Mouse (Mus musculus) limb, embryonic 15.5 days (tissue): ENCODE results near the gene Pfn1. TPM values are rescaled to one million over a fixed set of nuclear protein-coding genes. Genes with fewer than 3 reads are reported as not detected.

Experiments
- ATAC-seq: fragments of 200-750 bp; cut with Nextera tagmentation; 2 replicates; pipeline ENCODE4 v1.8.0; 2017; ENCODE audit warnings: low read depth, moderate TSS enrichment; ENCODE audit not compliant: insufficient number of reproducible peaks, low FRiP score, low TSS enrichment
- H3K27ac ChIP-seq: fragments of 300-500 bp; sonication (generic); 2 replicates; pipeline ENCODE4 v1.5.1; 2015; ENCODE audit warnings: moderate library complexity, mild to moderate bottlenecking, inconsistent platforms
- H3K27me3 ChIP-seq: fragments of 300-500 bp; sonication (generic); 2 replicates; pipeline ENCODE4 v1.6.1; 2015; ENCODE audit warnings: inconsistent platforms
- H3K36me3 ChIP-seq: fragments of 300-500 bp; sonication (generic); 2 replicates; pipeline ENCODE4 v1.6.1; 2015; ENCODE audit warnings: inconsistent platforms
- H3K4me1 ChIP-seq: fragments of 300-500 bp; sonication (generic); 2 replicates; pipeline ENCODE4 v1.6.1; 2015; ENCODE audit warnings: inconsistent platforms
- H3K4me2 ChIP-seq: fragments of 300-500 bp; sonication (generic); 2 replicates; pipeline ENCODE4 v1.6.1; 2015; ENCODE audit warnings: mild to moderate bottlenecking, inconsistent platforms
- H3K4me3 ChIP-seq: fragments of 300-500 bp; sonication (generic); 2 replicates; pipeline ENCODE4 v1.5.1; 2015; ENCODE audit warnings: mild to moderate bottlenecking, inconsistent platforms
- H3K9ac ChIP-seq: fragments of 300-500 bp; sonication (generic); 2 replicates; pipeline ENCODE4 v1.6.1; 2015; ENCODE audit warnings: inconsistent platforms
- H3K9me3 ChIP-seq: fragments of 300-500 bp; sonication (generic); 2 replicates; pipeline ENCODE4 v1.6.1; 2016; ENCODE audit warnings: inconsistent platforms
- WGBS: fragments of 180-500 bp; shearing (Covaris S2); methylation state at CpG from one replicate; pipeline ENCODE4 v1.1.7; 2015; 5-methylcytosine and 5-hydroxymethylcytosine counted together
- polyA plus RNA-seq: library from polyadenylated mRNA; unstranded; fragments of >200 nt; fragmentation: Nextera tagmentation; extraction: Ambion mirVana; gene quantifications from 2 replicates; pipeline ENCODE4 v1.2.1, GENCODE M21; 2015

The Pfn1 gene
- polyA plus RNA-seq, 1 experiment from 2014 or later = 1,605 TPM

DNA sequence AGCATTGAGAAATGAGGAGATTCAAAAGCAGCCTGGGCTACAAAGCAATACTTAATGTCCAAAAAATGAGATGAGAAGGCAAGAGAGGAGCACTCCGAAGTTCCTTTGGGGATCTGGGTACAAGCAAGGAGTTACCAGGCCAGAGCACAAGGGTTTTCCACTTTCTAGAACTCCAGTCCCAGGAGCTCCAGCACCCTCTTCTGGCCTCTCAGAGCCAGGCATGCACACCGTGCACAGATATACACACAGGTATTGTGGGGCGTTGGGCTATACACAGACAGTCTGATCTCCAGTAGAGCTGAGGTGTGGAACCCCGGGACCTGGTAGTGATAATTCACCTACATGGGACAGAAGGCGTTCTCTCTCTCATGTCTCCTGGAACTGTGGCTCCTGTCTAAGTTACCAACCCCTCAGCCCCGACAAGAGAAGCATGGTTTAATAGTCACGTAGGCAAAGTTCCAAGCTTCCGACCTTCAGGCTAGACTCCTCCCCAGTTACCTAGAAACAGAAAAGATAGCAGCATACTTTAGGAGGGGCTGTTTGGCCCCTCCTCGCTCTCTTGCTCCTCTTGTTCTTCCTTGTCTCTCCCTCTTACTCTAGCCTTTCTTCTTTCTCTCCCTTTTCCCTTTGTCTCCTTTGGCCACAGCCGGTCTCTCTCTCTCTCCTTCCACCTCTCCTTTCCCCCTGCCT is 31.2 kb downstream of the Pfn1 start:
- Histone ChIP-seq H3K27ac (no peak overlapping the region), H3K4me3 (no peak overlapping the region), H3K9ac (no peak overlapping the region), H3K4me2 (no peak overlapping the region), H3K9me3 (no peaks in the 10 kb centered on the region), H3K36me3 (no peaks in the 10 kb centered on the region), H3K27me3 (no peaks in the 10 kb centered on the region), H3K4me1 (no peaks in the 10 kb centered on the region)
- 77% methylated on average over 10 of the region's 10 CpGs for WGBS
- no peak for ATAC-seq

GRCm38 (mm10) chr11:70621972-70622814 is 32.3 kb downstream of the Pfn1 start:
- Histone ChIP-seq H3K27me3 (no peaks in the 10 kb centered on the region), H3K4me2 (no peak overlapping the region), H3K27ac (0 out of 2 replicates have a peak overlapping the region, but pooled peaks have one; percentile 11), H3K4me3 (no peak overlapping the region), H3K4me1 (no peaks in the 10 kb centered on the region), H3K9ac (no peak overlapping the region), H3K9me3 (no peaks in the 10 kb centered on the region), H3K36me3 (no peaks in the 10 kb centered on the region)
- WGBS = 37% methylated on average over 7 of the region's 7 CpGs
- no peak for ATAC-seq

- H3K27me3 ChIP-seq = no peaks in the 10 kb centered on the region
- H3K4me1 ChIP-seq = peaks cover 15% of the 10 kb centered on the region
- H3K4me2 ChIP-seq = no peak within 1 kb of the TSS
- no peaks in the 10 kb centered on the region for H3K36me3 ChIP-seq
- no peaks in the 10 kb centered on the region for H3K9me3 ChIP-seq
- 43% methylated on average over 1 of the region's 1 CpGs for WGBS
- H3K27ac ChIP-seq = no peak within 1 kb of the TSS
- no peak within 1 kb of the TSS for H3K4me3 ChIP-seq
- no peak for ATAC-seq
- H3K9ac ChIP-seq = no peak within 1 kb of the TSS
These were observed 35.3 kb downstream of the Pfn1 start, which contains the start of gene Chrne for GRCm38 (mm10) chr11:70619101-70619500. TSS of gene Chrne (minus strand) at chr11:70619216.

DNA sequence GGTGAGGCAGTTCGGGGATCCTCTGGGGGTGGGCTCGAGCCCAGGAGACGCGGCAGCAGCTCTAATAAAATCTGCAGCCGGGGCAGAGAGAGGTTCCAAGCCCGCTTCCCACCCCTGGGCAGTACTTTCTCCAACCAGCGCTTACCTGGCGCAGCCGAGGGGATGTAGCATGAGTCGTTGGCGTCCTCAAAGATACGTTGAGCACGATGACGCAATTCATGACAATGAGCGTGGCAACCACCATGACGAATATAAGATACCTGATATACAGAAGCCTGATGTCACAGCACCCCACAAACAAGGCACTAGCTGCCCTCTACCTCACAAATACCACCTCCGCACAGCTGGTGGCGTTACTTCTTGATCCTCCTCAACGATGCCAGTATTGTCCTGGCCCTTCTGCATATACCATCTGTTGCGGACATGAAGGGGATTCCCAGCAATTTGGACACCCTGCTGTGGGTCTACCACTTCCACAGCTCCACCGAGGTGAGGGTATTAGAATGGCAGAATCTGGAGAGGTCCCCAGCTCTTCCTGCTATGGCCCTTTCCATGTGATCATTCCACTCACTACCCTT is 38.8 kb downstream of the Pfn1 start, which contains the start of gene 4930544D05Rik:
Gene 4930544D05Rik (plus strand): TSS at position 333 of the 578 bp plus-strand sequence.
- peaks cover 27% of the 10 kb centered on the region for H3K36me3 ChIP-seq
- peak within 1 kb of the TSS; percentile 91 for H3K4me2 ChIP-seq
- H3K4me3 ChIP-seq = peak within 1 kb of the TSS; percentile 41
- H3K27me3 ChIP-seq = no peaks in the 10 kb centered on the region
- no peak for ATAC-seq
- peak within 1 kb of the TSS; percentile 34 for H3K27ac ChIP-seq
- WGBS = 12% methylated on average over 21 of the region's 21 CpGs
- peaks cover 15% of the 10 kb centered on the region for H3K4me1 ChIP-seq
- H3K9me3 ChIP-seq = no peaks in the 10 kb centered on the region
- peak within 1 kb of the TSS; percentile 44; the same call in 1 of the 2 replicates for H3K9ac ChIP-seq

DNA sequence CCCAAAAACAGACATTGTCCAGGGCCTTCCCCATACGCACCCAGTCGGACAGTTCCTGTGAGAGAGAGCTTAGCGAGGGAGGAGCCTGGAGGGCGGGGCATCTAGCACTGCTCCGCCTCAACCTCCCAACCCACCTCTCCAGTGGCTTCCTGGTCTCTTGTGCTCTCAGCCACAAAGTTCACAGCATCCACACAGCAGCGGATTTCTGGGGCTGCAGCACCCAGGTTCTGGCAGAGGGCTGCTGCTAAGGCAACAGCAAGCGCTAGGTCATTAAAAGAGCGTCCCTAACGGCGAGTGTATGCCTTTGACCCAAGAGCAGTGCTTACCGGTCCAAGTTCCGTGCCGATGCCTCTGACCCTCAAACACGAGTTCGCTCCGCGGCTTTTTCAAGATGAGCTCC is 39.4 kb downstream of the Pfn1 start:
- H3K4me1 ChIP-seq = peaks cover 15% of the 10 kb centered on the region
- peak; percentile 71 for ATAC-seq
- peaks cover 32% of the 10 kb centered on the region for H3K36me3 ChIP-seq
- no peaks in the 10 kb centered on the region for H3K27me3 ChIP-seq
- H3K4me2 ChIP-seq = peak overlapping the region; percentile 91
- H3K9ac ChIP-seq = peak overlapping the region; percentile 44; the same call in 1 of the 2 replicates
- no peaks in the 10 kb centered on the region for H3K9me3 ChIP-seq
- WGBS = 2% methylated on average over 17 of the region's 17 CpGs
- peak overlapping the region; percentile 41 for H3K4me3 ChIP-seq
- H3K27ac ChIP-seq = peak overlapping the region; percentile 34

DNA sequence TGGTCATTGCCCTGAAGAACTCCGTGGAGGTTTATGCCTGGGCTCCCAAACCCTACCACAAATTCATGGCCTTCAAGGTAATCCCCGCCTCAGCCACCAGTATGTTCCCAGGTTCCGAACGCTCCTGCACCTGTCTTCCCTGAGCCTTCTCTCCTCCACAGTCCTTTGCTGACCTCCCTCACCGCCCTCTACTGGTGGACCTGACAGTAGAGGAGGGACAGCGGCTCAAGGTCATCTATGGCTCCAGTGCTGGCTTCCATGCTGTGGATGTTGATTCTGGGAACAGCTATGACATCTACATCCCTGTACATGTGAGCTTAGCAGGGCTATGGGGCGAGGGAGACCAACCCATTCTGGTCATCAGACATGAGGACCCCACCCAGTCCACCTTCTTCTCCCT is 41.9 kb downstream of the Pfn1 start:
- Histone ChIP-seq H3K27me3 (no peaks in the 10 kb centered on the region), H3K4me3 (no peak overlapping the region), H3K4me1 (peaks cover 15% of the 10 kb centered on the region), H3K36me3 (peaks cover 58% of the 10 kb centered on the region), H3K9ac (no peak overlapping the region), H3K9me3 (no peaks in the 10 kb centered on the region), H3K4me2 (no peak overlapping the region), H3K27ac (no peak overlapping the region)
- ATAC-seq = no peak
- 75% methylated on average over 7 of the region's 7 CpGs for WGBS

DNA sequence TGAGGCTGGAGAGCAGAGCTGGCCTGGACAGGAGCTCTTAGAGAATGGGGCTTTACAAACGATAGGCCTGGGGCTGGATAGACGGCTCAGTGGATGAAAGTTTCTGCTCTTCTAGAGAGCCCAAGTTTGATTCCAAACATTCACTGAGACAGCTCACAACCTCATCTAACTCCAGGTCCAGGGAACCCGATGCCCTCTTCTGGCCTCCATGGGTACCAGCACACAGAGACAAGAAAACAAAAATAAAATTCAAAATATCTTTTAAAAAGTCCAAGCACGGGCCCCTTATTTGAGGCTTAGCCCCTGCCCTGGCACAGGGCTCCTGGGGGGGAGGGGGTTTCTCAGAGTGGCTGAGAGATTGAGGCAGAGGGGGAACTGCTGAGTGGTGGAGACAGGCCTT is 43.7 kb downstream of the Pfn1 start:
- no peak overlapping the region for H3K4me3 ChIP-seq
- H3K36me3 ChIP-seq = peaks cover 75% of the 10 kb centered on the region
- no peaks in the 10 kb centered on the region for H3K9me3 ChIP-seq
- ATAC-seq = no peak
- H3K4me1 ChIP-seq = peaks cover 13% of the 10 kb centered on the region
- H3K27ac ChIP-seq = no peak overlapping the region
- no peaks in the 10 kb centered on the region for H3K27me3 ChIP-seq
- H3K9ac ChIP-seq = no peak overlapping the region
- H3K4me2 ChIP-seq = no peak overlapping the region
- WGBS = 81% methylated on average over 4 of the region's 4 CpGs

DNA sequence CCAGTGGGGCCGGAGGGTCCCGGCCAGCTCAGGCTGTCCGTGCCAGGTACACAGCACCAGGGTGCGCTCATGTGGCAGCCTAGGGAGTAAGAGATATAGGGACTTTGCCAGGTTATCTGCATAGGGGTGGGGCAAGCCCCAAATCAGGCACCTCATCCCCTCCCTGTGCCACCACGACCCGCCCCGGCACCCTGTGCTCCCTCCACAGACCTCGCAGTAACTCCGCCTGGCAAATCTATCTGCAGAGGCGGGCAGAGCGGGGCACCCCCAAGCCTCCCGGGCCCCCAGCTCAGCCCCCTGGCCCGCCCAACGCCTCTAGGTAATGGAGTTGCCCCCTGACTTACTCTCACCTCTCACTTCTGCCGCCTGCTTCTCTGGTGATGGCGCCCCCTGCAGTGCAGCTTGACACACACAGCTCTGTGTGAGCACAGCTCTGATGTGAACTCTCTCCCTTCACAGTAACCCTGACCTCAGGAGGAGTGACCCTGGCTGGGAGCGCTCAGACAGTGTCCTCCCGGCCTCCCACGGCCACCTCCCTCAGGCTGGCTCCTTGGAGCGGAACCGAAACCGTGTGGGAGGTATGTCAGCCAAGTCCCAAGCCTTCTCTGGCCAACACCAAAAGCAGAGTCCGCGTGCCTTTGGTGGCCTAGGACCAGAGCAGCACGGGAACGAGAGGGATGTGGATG is 45.9 kb downstream of the Pfn1 start:
- Histone ChIP-seq H3K9ac (no peak overlapping the region), H3K27me3 (no peaks in the 10 kb centered on the region), H3K27ac (no peak overlapping the region), H3K36me3 (peaks cover 97% of the 10 kb centered on the region), H3K9me3 (no peaks in the 10 kb centered on the region), H3K4me3 (no peak overlapping the region), H3K4me2 (no peak overlapping the region), H3K4me1 (no peaks in the 10 kb centered on the region)
- WGBS = 91% methylated on average over 26 of the region's 26 CpGs
- no peak for ATAC-seq

GRCm38 (mm10) chr11:70607611-70608010 is 46.8 kb downstream of the Pfn1 start:
- Histone ChIP-seq H3K4me3 (no peak overlapping the region), H3K27ac (no peak overlapping the region), H3K9me3 (no peaks in the 10 kb centered on the region), H3K4me1 (no peaks in the 10 kb centered on the region), H3K9ac (no peak overlapping the region), H3K4me2 (no peak overlapping the region), H3K27me3 (no peaks in the 10 kb centered on the region), H3K36me3 (peaks cover 92% of the 10 kb centered on the region)
- ATAC-seq = no peak
- 90% methylated on average over 9 of the region's 9 CpGs for WGBS

- no peak overlapping the region for H3K4me2 ChIP-seq
- no peaks in the 10 kb centered on the region for H3K27me3 ChIP-seq
- H3K4me3 ChIP-seq = no peak overlapping the region
- 63% methylated on average over 12 of the region's 12 CpGs for WGBS
- H3K27ac ChIP-seq = 0 out of 2 replicates have a peak overlapping the region, but pooled peaks have one; percentile 38
- H3K9me3 ChIP-seq = no peaks in the 10 kb centered on the region
- H3K9ac ChIP-seq = no peak overlapping the region
- H3K36me3 ChIP-seq = peaks cover 90% of the 10 kb centered on the region
- no peaks in the 10 kb centered on the region for H3K4me1 ChIP-seq
- no peak for ATAC-seq
These were observed 47.7 kb downstream of the Pfn1 start for GRCm38 (mm10) chr11:70606717-70607116.

DNA sequence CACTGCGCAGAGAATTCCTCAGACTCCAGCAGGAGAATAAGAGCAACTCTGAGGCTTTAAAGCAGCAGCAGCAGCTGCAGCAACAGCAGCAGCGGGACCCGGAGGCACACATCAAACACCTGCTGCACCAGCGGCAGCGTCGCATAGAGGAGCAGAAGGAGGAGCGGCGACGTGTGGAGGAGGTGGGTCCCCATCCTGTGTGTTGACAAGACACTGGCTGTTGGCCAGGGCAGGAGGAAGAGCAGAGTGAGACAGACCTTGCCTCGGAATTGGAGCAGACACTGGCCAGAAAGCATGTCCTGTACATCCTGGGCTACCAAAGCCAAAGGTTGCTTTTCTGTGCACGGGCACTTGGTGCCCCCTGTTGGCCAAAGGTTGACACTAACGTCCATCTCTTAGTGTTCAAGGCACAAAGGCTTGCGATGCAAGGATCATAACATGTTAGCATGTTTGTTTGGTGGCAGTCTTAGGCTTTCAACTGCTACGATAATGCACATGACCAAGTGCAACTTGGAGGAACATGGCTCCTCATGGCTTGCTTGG is 49.3 kb downstream of the Pfn1 start:
- H3K4me3 ChIP-seq = no peak overlapping the region

More for the DNA sequence above, 49.3 kb downstream of the Pfn1 start:
- Histone ChIP-seq H3K4me1 (no peaks in the 10 kb centered on the region), H3K36me3 (peaks cover 80% of the 10 kb centered on the region), H3K27ac (no peak overlapping the region), H3K27me3 (no peaks in the 10 kb centered on the region), H3K9me3 (no peaks in the 10 kb centered on the region), H3K4me2 (no peak overlapping the region), H3K9ac (no peak overlapping the region)
- WGBS = 53% methylated on average over 14 of the region's 14 CpGs
- no peak for ATAC-seq
